Mouse (Mus musculus) liver, embryonic 14.5 days (tissue): ENCODE results near the gene Map3k5.

Experiments used
- CTCF ChIP-seq: IDR thresholded peaks from 2 replicates; pipeline ENCODE4 v1.5.1; 2016; ENCODE audit warnings: antibody characterized with exemption, low read depth, control low read depth
- EP300 ChIP-seq: IDR thresholded peaks from 2 replicates; pipeline ENCODE4 v1.6.1; 2016; ENCODE audit warnings: antibody characterized with exemption, low read depth

GRCm38 (mm10) chr10:20173733-20174132, 239.5 kb downstream of the Map3k5 start:
- TF ChIP-seq CTCF (no peak), EP300 (no peak)
